Mouse (Mus musculus): ENCODE data around the gene Arsg.

- TF ChIP-seq POLR2A (IDR thresholded peaks at IDR 0.05; ENCODE audit: low read depth, low read length) (no peak), CTCF (IDR thresholded peaks at IDR 0.05; ENCODE audit: extremely low read depth, insufficient read depth, insufficient read length, insufficient replicate concordance) (no peak)
Measured at GRCm38 (mm10) chr11:109611303-109612149, 138.4 kb downstream of the Arsg start, which contains the start of gene Wipi1.

Data from spleen, adult 2 months (tissue).